Mouse (Mus musculus) lung, embryonic 16.5 days (tissue): ENCODE results near the gene Gpr149. TPM values are rescaled to one million over a fixed set of nuclear protein-coding genes. Genes with fewer than 3 reads are reported as not detected.

Experiments
- ATAC-seq: fragments of 200-750 bp; cut with Nextera tagmentation; 2 replicates; pipeline ENCODE4 v1.8.0; 2017; ENCODE audit warnings: low read depth, mild to moderate bottlenecking, moderate library complexity
- H3K27ac ChIP-seq: fragments of 300-500 bp; sonication (generic); 2 replicates; pipeline ENCODE4 v1.5.1; 2014; ENCODE audit warnings: mild to moderate bottlenecking, control low read depth, low read length
- H3K27me3 ChIP-seq: fragments of 300-500 bp; sonication (generic); 2 replicates; pipeline ENCODE4 v1.6.1; 2014; ENCODE audit warnings: low read depth, low read length, mixed read lengths; ENCODE audit not compliant: control insufficient read depth, insufficient read depth
- H3K36me3 ChIP-seq: fragments of 300-500 bp; sonication (generic); 2 replicates; pipeline ENCODE4 v1.6.1; 2014; ENCODE audit warnings: low read length; ENCODE audit not compliant: control insufficient read depth, insufficient read depth
- H3K4me1 ChIP-seq: fragments of 300-500 bp; sonication (generic); replicated peaks from 2 replicates; pipeline ENCODE4 v1.6.1; 2014; ENCODE audit warnings: low read length, mixed read lengths; ENCODE audit not compliant: control insufficient read depth, insufficient read depth
- H3K4me2 ChIP-seq: fragments of 300-500 bp; sonication (generic); 2 replicates; pipeline ENCODE4 v1.6.1; 2014; ENCODE audit warnings: low read depth, low read length, control low read depth
- H3K4me3 ChIP-seq: fragments of 300-500 bp; sonication (generic); 2 replicates; pipeline ENCODE4 v1.5.1; 2014; ENCODE audit warnings: mild to moderate bottlenecking, low read length, control low read depth
- H3K9ac ChIP-seq: fragments of 300-500 bp; sonication (generic); 2 replicates; pipeline ENCODE4 v1.6.1; 2014; ENCODE audit warnings: low read length, control low read depth
- H3K9me3 ChIP-seq: fragments of 300-500 bp; sonication (generic); 2 replicates; pipeline ENCODE4 v1.6.1; 2016; ENCODE audit warnings: low read length; ENCODE audit not compliant: control insufficient read depth
- WGBS: fragments of 180-500 bp; shearing (Covaris S2); extraction: QIAGEN DNeasy Blood & Tissue Kit; methylation state at CpG from one replicate; pipeline ENCODE4 v1.1.7; 2014; 5-methylcytosine and 5-hydroxymethylcytosine counted together
- polyA plus RNA-seq: library from polyadenylated mRNA; unstranded; fragments of >200 nt; fragmentation: Nextera tagmentation; extraction: Ambion mirVana; gene quantifications from 2 replicates; pipeline ENCODE4 v1.2.1, GENCODE M21; 2015

The Gpr149 gene
- polyA plus RNA-seq: 0.13 TPM in 1 of 2 replicates, not detected in the other

GRCm38 (mm10) chr3:62604973-62605372 lies at the start of gene Gpr149:
Gene Gpr149 (minus strand): TSS chr3:62605140.
- no peak within 1 kb of the TSS for H3K9ac ChIP-seq
- peak within 1 kb of the TSS; percentile 55 for H3K4me2 ChIP-seq
- ATAC-seq: no peak
- WGBS: 64% methylated on average over 1 of the region's 1 CpGs
- peaks cover 2% of the 10 kb centered on the region; the same call in 1 of the 2 replicates for H3K27me3 ChIP-seq
- no peak within 1 kb of the TSS; the same call in 1 of the 2 replicates for H3K4me3 ChIP-seq
- no peaks in the 10 kb centered on the region for H3K9me3 ChIP-seq
- no peaks in the 10 kb centered on the region for H3K36me3 ChIP-seq
- no peaks in the 10 kb centered on the region for H3K4me1 ChIP-seq
- no peak within 1 kb of the TSS for H3K27ac ChIP-seq

- Histone ChIP-seq H3K4me3 (no peak overlapping the region), H3K9me3 (no peaks in the 10 kb centered on the region), H3K36me3 (no peaks in the 10 kb centered on the region), H3K9ac (no peak overlapping the region), H3K4me2 (no peak overlapping the region), H3K4me1 (no peaks in the 10 kb centered on the region), H3K27me3 (no peaks in the 10 kb centered on the region), H3K27ac (no peak overlapping the region)
- 88% methylated on average over 1 of the region's 1 CpGs for WGBS
- no peak for ATAC-seq
Measured at GRCm38 (mm10) chr3:62650551-62650950, 45.6 kb upstream of the Gpr149 start.

DNA sequence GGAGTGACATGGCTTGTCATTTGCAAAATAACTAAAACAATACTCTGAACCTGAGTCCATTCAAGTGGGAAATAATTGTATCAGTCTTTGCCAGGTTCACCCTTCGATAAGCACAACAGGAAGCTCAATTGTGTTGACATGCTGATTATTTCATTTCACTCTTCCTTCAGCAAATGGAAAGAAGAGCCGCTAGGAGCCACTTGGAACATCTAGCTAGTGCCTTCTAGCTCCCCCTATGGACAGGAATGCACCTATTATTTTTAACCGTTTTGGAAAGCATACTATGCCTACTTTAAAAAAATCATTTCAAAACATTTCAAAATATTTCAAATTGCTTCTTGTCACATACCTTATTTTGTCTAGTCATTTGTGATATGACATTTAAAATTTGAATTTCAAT lies 5.9 kb upstream of the Gpr149 start:
- H3K4me1 ChIP-seq: no peaks in the 10 kb centered on the region
- no peak overlapping the region for H3K9ac ChIP-seq
- no peak for ATAC-seq
- no peaks in the 10 kb centered on the region for H3K9me3 ChIP-seq
- 46% methylated on average over 3 of the region's 3 CpGs for WGBS
- no peak overlapping the region for H3K4me2 ChIP-seq
- no peak overlapping the region for H3K27ac ChIP-seq
- no peak overlapping the region for H3K4me3 ChIP-seq
- no peaks in the 10 kb centered on the region for H3K27me3 ChIP-seq
- H3K36me3 ChIP-seq: no peaks in the 10 kb centered on the region

DNA sequence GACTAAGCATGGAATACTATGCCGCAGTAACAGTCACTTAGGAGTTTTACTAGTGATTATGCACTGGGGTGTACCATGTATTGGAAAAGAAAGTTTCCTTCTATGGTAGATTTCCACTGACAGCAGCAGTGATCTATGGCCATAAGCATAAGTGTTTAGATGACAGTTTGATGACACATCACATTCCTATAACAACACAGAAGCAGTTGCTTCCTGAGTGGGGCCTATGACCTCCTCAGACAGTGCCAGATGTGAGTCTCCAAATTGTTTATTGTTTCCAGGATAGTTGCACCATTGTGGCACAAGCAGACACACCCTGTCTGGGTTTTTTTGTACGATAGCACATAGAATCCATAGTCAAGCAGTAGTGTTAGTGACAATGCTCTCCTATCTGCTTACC lies 991 bp upstream of the Gpr149 start:
- H3K27me3 ChIP-seq: peaks cover 2% of the 10 kb centered on the region; the same call in 1 of the 2 replicates
- no peak overlapping the region for H3K9ac ChIP-seq
- ATAC-seq: no peak
- no peak overlapping the region for H3K4me2 ChIP-seq
- H3K27ac ChIP-seq: no peak overlapping the region
- no peaks in the 10 kb centered on the region for H3K9me3 ChIP-seq
- no peaks in the 10 kb centered on the region for H3K36me3 ChIP-seq
- H3K4me3 ChIP-seq: no peak overlapping the region
- WGBS: 73% methylated on average over 2 of the region's 2 CpGs
- no peaks in the 10 kb centered on the region for H3K4me1 ChIP-seq

- H3K36me3 ChIP-seq: no peaks in the 10 kb centered on the region
- no peak overlapping the region for H3K9ac ChIP-seq
- peak overlapping the region; percentile 37 for H3K4me3 ChIP-seq
- H3K4me2 ChIP-seq: peak overlapping the region; percentile 55
- ATAC-seq: no peak
- H3K27me3 ChIP-seq: peaks cover 2% of the 10 kb centered on the region; the same call in 1 of the 2 replicates
- 11% methylated on average over 10 of the region's 10 CpGs for WGBS
- no peak overlapping the region for H3K27ac ChIP-seq
- H3K9me3 ChIP-seq: no peaks in the 10 kb centered on the region
- H3K4me1 ChIP-seq: no peaks in the 10 kb centered on the region
Measured at GRCm38 (mm10) chr3:62604047-62604391, 921 bp downstream of the Gpr149 start.

- H3K9ac ChIP-seq: no peak overlapping the region
- H3K4me1 ChIP-seq: no peaks in the 10 kb centered on the region
- peaks cover 2% of the 10 kb centered on the region; the same call in 1 of the 2 replicates for H3K27me3 ChIP-seq
- H3K4me3 ChIP-seq: peak overlapping the region; percentile 37
- WGBS: 1% methylated on average over 40 of the region's 40 CpGs
- H3K9me3 ChIP-seq: no peaks in the 10 kb centered on the region
- no peak for ATAC-seq
- H3K4me2 ChIP-seq: peak overlapping the region; percentile 55
- H3K36me3 ChIP-seq: no peaks in the 10 kb centered on the region
- H3K27ac ChIP-seq: no peak overlapping the region
Measured at GRCm38 (mm10) chr3:62603231-62604046, 1.5 kb downstream of the Gpr149 start.

DNA sequence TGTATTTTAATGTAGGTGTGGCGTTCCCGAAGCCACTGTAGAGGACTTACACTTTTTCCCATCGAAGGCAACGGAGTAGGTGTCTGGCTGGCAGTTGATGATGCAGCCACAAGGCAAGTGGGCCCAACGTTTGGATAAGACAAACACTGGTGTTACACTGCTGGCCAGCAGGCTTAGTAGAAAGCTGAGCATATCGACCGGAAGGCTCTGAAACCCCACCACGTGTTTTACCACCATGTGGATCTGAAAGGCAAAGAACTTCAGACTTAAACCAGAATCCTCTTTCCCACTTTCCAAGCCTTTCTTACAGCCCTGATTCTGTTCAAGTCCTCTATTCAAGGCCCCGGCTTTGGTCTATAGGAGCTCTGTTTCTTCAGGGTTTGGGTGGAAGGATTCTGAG lies 2.5 kb downstream of the Gpr149 start:
- H3K27me3 ChIP-seq: peaks cover 2% of the 10 kb centered on the region; the same call in 1 of the 2 replicates
- no peaks in the 10 kb centered on the region for H3K9me3 ChIP-seq
- no peaks in the 10 kb centered on the region for H3K36me3 ChIP-seq
- no peak overlapping the region for H3K9ac ChIP-seq
- H3K27ac ChIP-seq: no peak overlapping the region
- no peak for ATAC-seq
- no peak overlapping the region for H3K4me2 ChIP-seq
- no peak overlapping the region for H3K4me3 ChIP-seq
- H3K4me1 ChIP-seq: no peaks in the 10 kb centered on the region
- WGBS: 65% methylated on average over 9 of the region's 9 CpGs

- Histone ChIP-seq H3K36me3 (no peaks in the 10 kb centered on the region), H3K4me1 (no peaks in the 10 kb centered on the region), H3K4me3 (no peak overlapping the region), H3K27me3 (no peaks in the 10 kb centered on the region), H3K4me2 (no peak overlapping the region), H3K27ac (no peak overlapping the region), H3K9me3 (no peaks in the 10 kb centered on the region), H3K9ac (no peak overlapping the region)
- ATAC-seq: no peak
- 19% methylated on average over 7 of the region's 7 CpGs for WGBS
Measured at GRCm38 (mm10) chr3:62594842-62595241, 10.1 kb downstream of the Gpr149 start.

- Histone ChIP-seq H3K9ac (no peak overlapping the region), H3K27me3 (no peaks in the 10 kb centered on the region), H3K4me1 (no peaks in the 10 kb centered on the region), H3K9me3 (no peaks in the 10 kb centered on the region), H3K36me3 (no peaks in the 10 kb centered on the region), H3K27ac (no peak overlapping the region), H3K4me2 (no peak overlapping the region), H3K4me3 (no peak overlapping the region)
- ATAC-seq: no peak
- 88% methylated on average over 1 of the region's 1 CpGs for WGBS
Measured at GRCm38 (mm10) chr3:62585072-62585471, 19.9 kb downstream of the Gpr149 start.
